10 mouse cellular contexts compared by ENCODE assay signal in genomic region chr3:146177295-146177694, GRCm38 (mm10). TPM values are rescaled to one million over a fixed set of nuclear protein-coding genes. Genes with fewer than 3 reads are reported as not detected.
A peak's percentile ranks its signal among the peaks of the same experiment; 100 is the strongest.
DNase-seq lines count a peak whose midpoint lies in the region; ATAC-seq and TF ChIP-seq lines count a peak whose summit lies in the region.
"Had no signal": no experiment of that assay in that cellular context is flagged by ENCODE, and none has a peak within 500 bp of the region (broad histone marks: within the 10 kb centered on the region; RNA-seq: fewer than 3 reads in every experiment).

No protein-coding gene starts in this region.

- no peaks in the 10 kb centered on the region for H3K79me2 ChIP-seq in CH12.LX (replicated peaks; ENCODE audit: control insufficient read depth, extremely low read depth, insufficient read depth, poor library complexity, severe bottlenecking)

- dilution Hi-C loops in CH12.LX (cut with MboI; ENCODE audit: extremely low pct_ligation_motif_present, extremely low pct_unique_long_range_greater_than_20kb, low sequenced_read_pairs), result loop anchor here (25.0 kb wide), 1 partner anchor 110 kb away; no protein-coding TSS in a partner anchor

- no peaks in the 10 kb centered on the region for H3K36me3 ChIP-seq in heart, embryonic 14.5 days (ENCODE audit: control insufficient read depth, insufficient read depth, low read length)
- no peaks in the 10 kb centered on the region for H3K36me3 ChIP-seq in liver, postnatal 0 days (replicated peaks; ENCODE audit: insufficient read depth, low read length)
- H3K36me3 ChIP-seq in liver, embryonic 12.5 days, result peaks cover 2% of the 10 kb centered on the region; the same call in 1 of the 2 replicates
- peaks cover 77 to 96% of the 10 kb centered on the region in 2 experiments for H3K36me3 ChIP-seq in CH12.LX (replicated peaks in 1 of 2; ENCODE audit: control insufficient read depth in 1 of 2, insufficient read depth in 1 of 2, low read length in 1 of 2)

- no peaks in the 10 kb centered on the region for H3K9me3 ChIP-seq in heart, embryonic 14.5 days (ENCODE audit: control insufficient read depth, low read length)
- H3K9me3 ChIP-seq in liver, postnatal 0 days (ENCODE audit: low read length), result no peaks in the 10 kb centered on the region
- no peaks in the 10 kb centered on the region for H3K9me3 ChIP-seq in liver, embryonic 12.5 days (replicated peaks)
- H3K9me3 ChIP-seq in CH12.LX (replicated peaks; ENCODE audit: low read length), result no peaks in the 10 kb centered on the region
- H3K9me3 ChIP-seq: liver, embryonic 13.5 days had no signal

- 48% methylated on average over 7 of the region's 7 CpGs for WGBS in heart, embryonic 14.5 days
- 55% methylated on average over 7 of the region's 7 CpGs for WGBS in liver, postnatal 0 days (ENCODE audit: insufficient replicate concordance)
- WGBS in liver, embryonic 12.5 days (ENCODE audit: insufficient replicate concordance), result 53% methylated on average over 7 of the region's 7 CpGs

- H3K27me3 ChIP-seq in heart, embryonic 14.5 days (ENCODE audit: control insufficient read depth, insufficient read depth, low read length), result no peaks in the 10 kb centered on the region
- H3K27me3 ChIP-seq in liver, postnatal 0 days (ENCODE audit: insufficient read depth, low read length), result no peaks in the 10 kb centered on the region
- H3K27me3 ChIP-seq in liver, embryonic 12.5 days (replicated peaks), result no peaks in the 10 kb centered on the region
- H3K27me3 ChIP-seq in CH12.LX (replicated peaks), result no peaks in the 10 kb centered on the region
- H3K27me3 ChIP-seq: liver, embryonic 13.5 days had no signal

- H3K9ac ChIP-seq in heart, embryonic 14.5 days (ENCODE audit: low read length), result no peak overlapping the region
- no peak overlapping the region for H3K9ac ChIP-seq in liver, postnatal 0 days (replicated peaks)
- H3K9ac ChIP-seq in liver, embryonic 12.5 days, result no peak overlapping the region
- peak overlapping the region; percentile 6; the same call in 1 of the 2 replicates for H3K9ac ChIP-seq in CH12.LX (ENCODE audit: insufficient read depth, low read depth)
- H3K9ac ChIP-seq: liver, embryonic 13.5 days had no signal

- TF ChIP-seq RAD21 in CH12.LX (IDR thresholded peaks at IDR 0.05; ENCODE audit: low read depth, low read length), result no peak

- H3K4me1 ChIP-seq in heart, embryonic 14.5 days (ENCODE audit: control insufficient read depth in 2 of 2, insufficient read depth in 2 of 2, low read length in 2 of 2), result peaks cover 6 to 9% of the 10 kb centered on the region in 2 experiments; a peak in 3 of 4 replicates
- H3K4me1 ChIP-seq in liver, postnatal 0 days (ENCODE audit: insufficient read depth), result no peaks in the 10 kb centered on the region; the same call in 1 of the 2 replicates
- H3K4me1 ChIP-seq in liver, embryonic 12.5 days, result peaks cover 7% of the 10 kb centered on the region; the same call in 1 of the 2 replicates
- peaks cover 5 to 24% of the 10 kb centered on the region in 2 experiments; a peak in 3 of 4 replicates for H3K4me1 ChIP-seq in CH12.LX (ENCODE audit: control insufficient read depth in 1 of 2, insufficient read depth in 2 of 2)

- no peak for TF ChIP-seq EP300 in liver, postnatal 0 days (IDR thresholded peaks at IDR 0.05; ENCODE audit: low read depth)
- TF ChIP-seq EP300 in CH12.LX (IDR thresholded peaks at IDR 0.05; ENCODE audit: low read length), result peak; percentile 85

- no peak for ATAC-seq in heart, embryonic 14.5 days (ENCODE audit: insufficient number of reproducible peaks, insufficient read depth, low FRiP score, low read depth)
- peak; percentile 47; the same call in 1 of the 2 replicates for ATAC-seq in liver, postnatal 0 days
- no peak for ATAC-seq in liver, embryonic 12.5 days
- ATAC-seq in inflammation-experienced regulatory T-cells, adult 6 months, result peak; percentile 6

- in situ Hi-C loops in CH12.LX (cut with MboI; ENCODE audit: low pct_ligation_motif_present, low pct_unique_long_range_greater_than_20kb, low sequenced_read_pairs), result loop anchor here (5.0 to 25.0 kb wide), 2 partner anchors 40 to 760 kb away; no protein-coding TSS in a partner anchor

- H3K4me2 ChIP-seq in heart, embryonic 14.5 days (ENCODE audit: low read length), result peak overlapping the region; percentile 53
- peak overlapping the region; percentile 40; the same call in 1 of the 2 replicates for H3K4me2 ChIP-seq in liver, postnatal 0 days (ENCODE audit: low read depth, low read length)
- H3K4me2 ChIP-seq in liver, embryonic 12.5 days, result no peak overlapping the region
- H3K4me2 ChIP-seq in CH12.LX (ENCODE audit: insufficient read depth, low read depth, poor library complexity, severe bottlenecking), result peak overlapping the region; percentile 1; the same call in 1 of the 2 replicates

- H3K4me3 ChIP-seq in heart, embryonic 14.5 days (ENCODE audit: control insufficient read depth in 1 of 2, insufficient read depth in 1 of 2, low read depth in 1 of 2, low read length in 2 of 2), result no peak overlapping the region
- no peak overlapping the region for H3K4me3 ChIP-seq in liver, postnatal 0 days (ENCODE audit: low read depth, low read length)
- H3K4me3 ChIP-seq in liver, embryonic 12.5 days, result no peak overlapping the region
- no peak overlapping the region for H3K4me3 ChIP-seq in CH12.LX (replicated peaks in 1 of 3; ENCODE audit: low read depth in 2 of 3, low read length in 2 of 3, poor library complexity in 1 of 3)
- H3K4me3 ChIP-seq: liver, embryonic 13.5 days had no signal

- intact Hi-C loops in heart, postnatal 25 days (cut with DNase I), result loop anchor here (2.0 to 10.0 kb wide), 2 partner anchors 72 to 236 kb away; partner anchors contain the start of gene Wdr63

- no peak overlapping the region for H3K27ac ChIP-seq in heart, embryonic 14.5 days (replicated peaks in 1 of 2; ENCODE audit: control insufficient read depth in 1 of 2, insufficient read depth in 1 of 2, low read depth in 2 of 2, low read length in 2 of 2)
- H3K27ac ChIP-seq in liver, postnatal 0 days (ENCODE audit: low read depth), result no peak overlapping the region
- H3K27ac ChIP-seq in liver, embryonic 12.5 days, result no peak overlapping the region
- H3K27ac ChIP-seq in CH12.LX (ENCODE audit: insufficient read depth, low read depth), result peak overlapping the region; percentile 55
- H3K27ac ChIP-seq: liver, embryonic 13.5 days had no signal

- TF ChIP-seq CTCF in liver, postnatal 0 days (IDR thresholded peaks at IDR 0.05; ENCODE audit: low read depth), result no peak
- TF ChIP-seq CTCF in CH12.LX (conservative IDR thresholded peaks at IDR 0.05 in 1 of 2, IDR thresholded peaks at IDR 0.05 in 1 of 2; ENCODE audit: low read depth in 2 of 2, low read length in 2 of 2), result no peak

- no peak for TF ChIP-seq POLR2A in CH12.LX (IDR thresholded peaks at IDR 0.05; ENCODE audit: low read depth, low read length)

- DNase-seq in heart, postnatal 25 days (ENCODE audit: low spot score), result no peak
- DNase-seq in liver, postnatal 0 days, result no peak
- peak; percentile 71 for DNase-seq in CH12.LX (ENCODE audit: extremely low read depth)
- DNase-seq in testis, postnatal 10 days (ENCODE audit: low spot score), result no peak
- no peak for DNase-seq in ovary, postnatal 36 days (ENCODE audit: low spot score)

TF ChIP-seq in CH12.LX, 34 proteins besides CTCF, POLR2A, EP300 and RAD21 (continues in another document):
- peak; percentile 50; the same call in 1 of the 2 replicates for TF ChIP-seq TCF12 (IDR thresholded peaks at IDR 0.05; ENCODE audit: low read depth, low read length)
- no peak for TF ChIP-seq NELFE (IDR thresholded peaks at IDR 0.05; ENCODE audit: low read depth, low read length)
- no peak; the same call in 1 of the 2 replicates for TF ChIP-seq CHD1 (IDR thresholded peaks at IDR 0.05; ENCODE audit: low read depth, low read length)
- TF ChIP-seq SMC3 (IDR thresholded peaks at IDR 0.05; ENCODE audit: low read depth, low read length), result no peak
- TF ChIP-seq ZNF384 (IDR thresholded peaks at IDR 0.05; ENCODE audit: low read depth, low read length), result peak; percentile 91
- 0 out of 2 replicates have a peak, but pooled peaks have one; percentile 34 for TF ChIP-seq TBP (conservative IDR thresholded peaks at IDR 0.05; ENCODE audit: low read depth, low read length)
- peak; percentile 65 for TF ChIP-seq IRF4 (IDR thresholded peaks at IDR 0.05; ENCODE audit: low read depth, low read length)
- TF ChIP-seq USF2 (conservative IDR thresholded peaks at IDR 0.05; ENCODE audit: low read depth, low read length), result peak; percentile 88
- peak; percentile 81; the same call in 1 of the 2 replicates for TF ChIP-seq BHLHE40 (IDR thresholded peaks at IDR 0.05; ENCODE audit: low read depth, low read length)
- peak; percentile 63 for TF ChIP-seq JUN (IDR thresholded peaks at IDR 0.05; ENCODE audit: insufficient read depth, low read depth, low read length)
- 0 out of 2 replicates have a peak, but pooled peaks have one; percentile 9 for TF ChIP-seq MEF2A (IDR thresholded peaks at IDR 0.05; ENCODE audit: borderline replicate concordance, low read depth, low read length)
- TF ChIP-seq ETS1 (conservative IDR thresholded peaks at IDR 0.05; ENCODE audit: low read depth, low read length), result peak; percentile 90
- peak; percentile 85 for TF ChIP-seq JUND (conservative IDR thresholded peaks at IDR 0.05; ENCODE audit: low read depth, low read length)
- TF ChIP-seq ZKSCAN1 (IDR thresholded peaks at IDR 0.05; ENCODE audit: borderline replicate concordance, low read depth, low read length), result no peak
- TF ChIP-seq USF1 (IDR thresholded peaks at IDR 0.05; ENCODE audit: low read depth, low read length), result peak; percentile 80

RNA-seq across cellular contexts. Expression of gene Mcoln2, which starts 27.7 kb away (rescaled TPM):
- 0.23 and 0.47 TPM in 2 replicates for polyA plus RNA-seq in heart, embryonic 14.5 days (2014; fragmentation: Nextera tagmentation; extraction: Ambion mirVana)
- total RNA-seq in heart, postnatal 25 days (2021), result under 1 TPM in 1 of 2 experiments, not detected in 1; 0.42 TPM
- polyA plus RNA-seq in liver, postnatal 0 days (2015; fragmentation: Nextera tagmentation; extraction: Ambion mirVana), result 4.3 and 4.5 TPM in 2 replicates
- polyA plus RNA-seq in liver, embryonic 12.5 days (2016; fragmentation: Nextera tagmentation; extraction: Ambion mirVana), result 5.4 and 5.7 TPM in 2 replicates
- total RNA-seq in CH12.LX (2012; rRNA removed) (32.0 and 43.8 TPM in 2 replicates), CH12.LX (2014; rRNA removed) (31.0 and 35.8 TPM in 2 replicates)
- polyA plus RNA-seq in CH12.LX (2012; ENCODE audit: insufficient read length, low read depth), result 34.9 and 35.1 TPM in 2 replicates
- 1 to 10 TPM; 3.9 to 8.4 (median 7.9) TPM for polyA plus RNA-seq in inflammation-experienced regulatory T-cells, adult 6 months (2017; shearing (Covaris generic))

RNA-seq across cellular contexts. Expression of gene Lpar3, which starts 43.5 kb away (rescaled TPM):
- 46.3 and 51.9 TPM in 2 replicates for polyA plus RNA-seq in heart, embryonic 14.5 days (2014; fragmentation: Nextera tagmentation; extraction: Ambion mirVana)
- total RNA-seq in heart, postnatal 25 days (2021), result under 1 TPM; 0.36 to 0.65 TPM
- polyA plus RNA-seq in liver, postnatal 0 days (2015; fragmentation: Nextera tagmentation; extraction: Ambion mirVana), result not detected in 2 replicates
- polyA plus RNA-seq in liver, embryonic 12.5 days (2016; fragmentation: Nextera tagmentation; extraction: Ambion mirVana), result 0.05 and 0.06 TPM in 2 replicates
- not detected in 2 replicates for total RNA-seq in CH12.LX (2012; rRNA removed)
- not detected in 2 replicates for total RNA-seq in CH12.LX (2014; rRNA removed)
- not detected in 2 replicates for polyA plus RNA-seq in CH12.LX (2012; ENCODE audit: insufficient read length, low read depth)
- polyA plus RNA-seq in inflammation-experienced regulatory T-cells, adult 6 months (2017; shearing (Covaris generic)), result under 1 TPM in 1 of 3 experiments, not detected in 2; 0.23 TPM
- total RNA-seq: hematopoietic stem cell, adult 5-6 weeks had no signal

Comparison
In these comparisons a context has a peak if more than half of its experiments do, and no peak if none do; other contexts are left out.
1. ATAC-seq: peak in liver, postnatal 0 days (single experiment) and inflammation-experienced regulatory T-cells, adult 6 months (single experiment); none in heart, embryonic 14.5 days (single experiment) and liver, embryonic 12.5 days (single experiment).
2. RNA of gene Lpar3, which starts 43.5 kb away (polyA plus RNA-seq): 46.3 to 51.9 TPM in heart, embryonic 14.5 days; 0.23 TPM in inflammation-experienced regulatory T-cells, adult 6 months, 0.05 to 0.06 TPM in liver, embryonic 12.5 days, not detected in liver, postnatal 0 days and not detected in CH12.LX; every median in the first group is over 10 times any median in the second.